Mouse (Mus musculus) stomach, embryonic 14.5 days (tissue): ENCODE measurements around the gene Spata46. TPM values are rescaled to one million over a fixed set of nuclear protein-coding genes. Genes with fewer than 3 reads are reported as not detected.

Experiments used
- ATAC-seq: fragments of 200-750 bp; cut with Nextera tagmentation; 2 replicates; pipeline ENCODE4 v1.8.0; 2017; ENCODE audit warnings: low read depth, moderate TSS enrichment; ENCODE audit not compliant: insufficient number of reproducible peaks, insufficient read depth, low FRiP score
- H3K27ac ChIP-seq: fragments of 300-500 bp; sonication (generic); 2 replicates; pipeline ENCODE4 v1.5.1; 2014; ENCODE audit warnings: mild to moderate bottlenecking, low read length, moderate library complexity, mixed read lengths
- H3K27me3 ChIP-seq: fragments of 300-500 bp; sonication (generic); 2 replicates; pipeline ENCODE4 v1.6.1; 2014; ENCODE audit warnings: low read length, control low read depth, mixed read lengths; ENCODE audit not compliant: control insufficient read depth, insufficient read depth
- H3K36me3 ChIP-seq: fragments of 300-500 bp; sonication (generic); 2 replicates; pipeline ENCODE4 v1.6.1; 2014; ENCODE audit warnings: mild to moderate bottlenecking, control low read depth, low read length, moderate library complexity, mixed read lengths; ENCODE audit not compliant: control insufficient read depth, insufficient read depth
- H3K4me1 ChIP-seq: fragments of 300-500 bp; sonication (generic); 2 replicates; pipeline ENCODE4 v1.6.1; 2014; ENCODE audit warnings: low read length, control low read depth, mixed read lengths; ENCODE audit not compliant: control insufficient read depth, insufficient read depth
- H3K4me2 ChIP-seq: fragments of 300-500 bp; sonication (generic); replicated peaks from 2 replicates; pipeline ENCODE4 v1.6.1; 2014; ENCODE audit warnings: low read depth, low read length, control low read depth
- H3K4me3 ChIP-seq: fragments of 300-500 bp; sonication (generic); 2 replicates; pipeline ENCODE4 v1.5.1; 2014; ENCODE audit warnings: low read depth, low read length, control low read depth
- H3K9ac ChIP-seq: fragments of 300-500 bp; sonication (generic); replicated peaks from 2 replicates; pipeline ENCODE4 v1.6.1; 2014; ENCODE audit warnings: low read depth, mild to moderate bottlenecking, control low read depth, low read length, moderate library complexity, mixed read lengths
- H3K9me3 ChIP-seq: fragments of 300-500 bp; sonication (generic); 2 replicates; pipeline ENCODE4 v1.6.1; 2016; ENCODE audit warnings: low read depth, low read length, control low read depth; ENCODE audit not compliant: control insufficient read depth
- WGBS: fragments of 180-500 bp; shearing (Covaris S2); extraction: QIAGEN DNeasy Blood & Tissue Kit; methylation state at CpG from one replicate; pipeline ENCODE4 v1.1.7; 2014; 5-methylcytosine and 5-hydroxymethylcytosine counted together
- polyA plus RNA-seq: library from polyadenylated mRNA; unstranded; fragments of >200 nt; fragmentation: Nextera tagmentation; extraction: Ambion mirVana; gene quantifications from 2 replicates; pipeline ENCODE4 v1.2.1, GENCODE M21; 2014

Gene Spata46
- polyA plus RNA-seq, 1 experiment from 2014 or later: 2.7 TPM

- no peak for ATAC-seq
- H3K9ac ChIP-seq: no peak overlapping the region
- H3K4me1 ChIP-seq: no peaks in the 10 kb centered on the region
- no peak overlapping the region for H3K4me2 ChIP-seq
- H3K27ac ChIP-seq: no peak overlapping the region
- H3K4me3 ChIP-seq: no peak overlapping the region
- H3K27me3 ChIP-seq: no peaks in the 10 kb centered on the region
- 86% methylated on average over 10 of the region's 10 CpGs for WGBS
- no peaks in the 10 kb centered on the region for H3K9me3 ChIP-seq
- H3K36me3 ChIP-seq: no peaks in the 10 kb centered on the region; the same call in 1 of the 2 replicates
Measured at GRCm38 (mm10) chr1:170323001-170323400, 14.4 kb downstream of the Spata46 start.

GRCm38 (mm10) chr1:170324312-170324711 lies 15.7 kb downstream of the Spata46 start:
- no peak for ATAC-seq
- 82% methylated on average over 1 of the region's 1 CpGs for WGBS
- no peak overlapping the region for H3K9ac ChIP-seq
- no peak overlapping the region for H3K4me2 ChIP-seq
- H3K36me3 ChIP-seq: no peaks in the 10 kb centered on the region; the same call in 1 of the 2 replicates
- no peak overlapping the region for H3K4me3 ChIP-seq
- no peak overlapping the region for H3K27ac ChIP-seq
- no peaks in the 10 kb centered on the region for H3K9me3 ChIP-seq
- no peaks in the 10 kb centered on the region for H3K4me1 ChIP-seq
- no peaks in the 10 kb centered on the region for H3K27me3 ChIP-seq

GRCm38 (mm10) chr1:170325277-170325676 lies 16.7 kb downstream of the Spata46 start:
- Histone ChIP-seq H3K36me3 (no peaks in the 10 kb centered on the region; the same call in 1 of the 2 replicates), H3K4me3 (no peak overlapping the region), H3K4me2 (no peak overlapping the region), H3K27me3 (no peaks in the 10 kb centered on the region), H3K9ac (no peak overlapping the region), H3K27ac (no peak overlapping the region), H3K4me1 (no peaks in the 10 kb centered on the region), H3K9me3 (no peaks in the 10 kb centered on the region)
- WGBS: 74% methylated on average over 4 of the region's 4 CpGs
- ATAC-seq: no peak

GRCm38 (mm10) chr1:170331926-170332325 lies 23.3 kb downstream of the Spata46 start:
- Histone ChIP-seq H3K36me3 (no peaks in the 10 kb centered on the region; the same call in 1 of the 2 replicates), H3K27me3 (no peaks in the 10 kb centered on the region), H3K4me1 (no peaks in the 10 kb centered on the region), H3K4me2 (no peak overlapping the region), H3K4me3 (no peak overlapping the region), H3K9ac (no peak overlapping the region), H3K9me3 (no peaks in the 10 kb centered on the region), H3K27ac (no peak overlapping the region)
- WGBS: 63% methylated on average over 6 of the region's 6 CpGs
- no peak for ATAC-seq

GRCm38 (mm10) chr1:170332775-170333174 lies 24.2 kb downstream of the Spata46 start:
- H3K9ac ChIP-seq: no peak overlapping the region
- H3K9me3 ChIP-seq: no peaks in the 10 kb centered on the region
- H3K36me3 ChIP-seq: no peaks in the 10 kb centered on the region; the same call in 1 of the 2 replicates
- H3K4me3 ChIP-seq: no peak overlapping the region
- no peak overlapping the region for H3K27ac ChIP-seq
- no peaks in the 10 kb centered on the region for H3K4me1 ChIP-seq
- H3K27me3 ChIP-seq: no peaks in the 10 kb centered on the region
- ATAC-seq: no peak
- no peak overlapping the region for H3K4me2 ChIP-seq
- WGBS: 82% methylated on average over 4 of the region's 4 CpGs

GRCm38 (mm10) chr1:170339943-170340342 lies 31.3 kb downstream of the Spata46 start:
- no peak for ATAC-seq
- no peak overlapping the region for H3K4me2 ChIP-seq
- 87% methylated on average over 3 of the region's 3 CpGs for WGBS

GRCm38 (mm10) chr1:170343081-170343480 lies 34.5 kb downstream of the Spata46 start:
- Histone ChIP-seq H3K9me3 (no peaks in the 10 kb centered on the region), H3K4me3 (no peak overlapping the region), H3K4me1 (no peaks in the 10 kb centered on the region), H3K36me3 (no peaks in the 10 kb centered on the region), H3K4me2 (no peak overlapping the region), H3K27ac (no peak overlapping the region), H3K9ac (no peak overlapping the region), H3K27me3 (no peaks in the 10 kb centered on the region)
- no peak for ATAC-seq
- WGBS: 85% methylated on average over 8 of the region's 8 CpGs

More at GRCm38 (mm10) chr1:170339943-170340342, 31.3 kb downstream of the Spata46 start:
- H3K36me3 ChIP-seq: no peaks in the 10 kb centered on the region
- H3K4me1 ChIP-seq: no peaks in the 10 kb centered on the region
- H3K4me3 ChIP-seq: no peak overlapping the region
- H3K27ac ChIP-seq: no peak overlapping the region
- H3K9me3 ChIP-seq: no peaks in the 10 kb centered on the region
- no peaks in the 10 kb centered on the region for H3K27me3 ChIP-seq
- H3K9ac ChIP-seq: no peak overlapping the region

- no peaks in the 10 kb centered on the region for H3K9me3 ChIP-seq
- H3K9ac ChIP-seq: no peak overlapping the region
- no peaks in the 10 kb centered on the region for H3K4me1 ChIP-seq
- H3K4me2 ChIP-seq: no peak overlapping the region
- no peaks in the 10 kb centered on the region for H3K27me3 ChIP-seq
- H3K36me3 ChIP-seq: no peaks in the 10 kb centered on the region
- no peak overlapping the region for H3K27ac ChIP-seq
- no peak overlapping the region for H3K4me3 ChIP-seq
- over 99% methylated on average over 4 of the region's 4 CpGs for WGBS
- no peak for ATAC-seq
Measured at GRCm38 (mm10) chr1:170343906-170344305, 35.3 kb downstream of the Spata46 start.

- H3K4me2 ChIP-seq: no peak overlapping the region
- H3K4me1 ChIP-seq: no peaks in the 10 kb centered on the region
Measured at GRCm38 (mm10) chr1:170346266-170346665, 37.7 kb downstream of the Spata46 start.

More at GRCm38 (mm10) chr1:170346266-170346665, 37.7 kb downstream of the Spata46 start:
- Histone ChIP-seq H3K4me3 (no peak overlapping the region), H3K9me3 (no peaks in the 10 kb centered on the region), H3K36me3 (no peaks in the 10 kb centered on the region), H3K9ac (no peak overlapping the region), H3K27me3 (no peaks in the 10 kb centered on the region), H3K27ac (no peak overlapping the region)
- no peak; the same call in 1 of the 2 replicates for ATAC-seq
- 62% methylated on average over 3 of the region's 3 CpGs for WGBS
